Mouse (Mus musculus): ENCODE measurements around the gene Sh2d2a. TPM values are rescaled to one million over a fixed set of nuclear protein-coding genes. Genes with fewer than 3 reads are reported as not detected.

Sh2d2a gene
- total and polyA plus RNA-seq, 3 experiments, result not detected

DNA sequence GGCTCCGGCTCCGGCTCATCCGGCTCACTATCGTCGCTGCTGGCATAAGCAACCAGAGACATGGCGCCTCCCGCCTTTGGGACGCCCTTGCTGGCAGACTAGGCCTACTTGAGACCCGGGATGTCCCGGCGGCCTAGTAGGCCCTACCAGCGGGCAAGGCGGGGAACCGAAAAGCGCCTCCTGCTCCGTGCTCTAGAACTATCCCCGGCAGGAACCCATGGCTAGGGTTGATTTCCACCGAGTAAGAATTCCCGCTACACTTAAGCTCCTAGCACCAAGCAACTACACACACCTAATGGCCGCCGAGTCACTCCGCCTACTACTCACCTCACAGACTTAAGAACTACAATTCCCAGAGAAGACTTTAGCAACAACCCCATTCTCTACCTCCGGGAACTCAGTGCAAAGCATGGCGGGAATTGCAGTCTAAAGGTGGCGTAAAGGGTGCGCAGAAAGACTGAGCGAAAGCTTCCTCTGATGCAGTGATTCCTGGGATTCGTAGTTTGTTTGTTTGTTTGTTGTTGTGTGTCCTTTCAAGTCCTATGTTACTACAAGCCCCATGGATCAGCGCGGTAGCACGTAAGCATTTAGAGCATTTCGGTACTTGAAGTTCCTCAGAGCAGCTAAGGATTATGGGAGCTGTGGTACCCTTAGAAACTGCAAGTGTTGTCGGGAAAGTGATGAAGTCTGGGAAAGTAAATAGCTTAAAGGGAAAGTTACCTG is 38.9 kb downstream of the Sh2d2a start, which contains the start of gene Prcc (continued):
- TF ChIP-seq UBTF (IDR thresholded peaks at IDR 0.05; ENCODE audit: borderline replicate concordance, insufficient read depth, low read depth, low read length) (peak; percentile 99), POLR2A (IDR thresholded peaks at IDR 0.05; ENCODE audit: control insufficient read depth in 1 of 2, insufficient read depth in 1 of 2, low read depth in 1 of 2, low read length in 2 of 2, poor library complexity in 1 of 2) (peak; percentile 62 to 67; a peak in 3 of 4 replicates), EP300 (IDR thresholded peaks at IDR 0.05; ENCODE audit: low read depth in 1 of 2, low read length in 2 of 2) (no peak), TAL1 (IDR thresholded peaks at IDR 0.05; ENCODE audit: low read length) (no peak), KAT2A (conservative IDR thresholded peaks at IDR 0.05; ENCODE audit: low read depth, low read length) (peak; percentile 100)

DNA sequence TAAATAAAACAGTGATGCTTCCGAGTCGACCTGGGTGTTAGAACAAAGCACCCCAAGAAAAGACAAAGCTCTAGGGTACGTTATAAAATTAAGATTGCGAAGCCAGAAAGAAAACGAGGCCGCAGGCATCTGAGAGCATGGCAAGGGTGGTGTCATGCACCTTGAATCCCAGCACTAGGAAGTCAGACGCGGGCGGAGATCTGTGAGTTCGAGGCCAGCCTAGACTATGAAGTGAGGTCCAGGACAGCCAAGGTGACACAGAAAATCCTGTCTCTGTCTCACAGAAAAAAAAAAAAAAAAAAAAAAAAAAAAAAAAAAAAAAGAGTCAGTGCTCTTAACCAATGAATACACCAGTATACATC is 39.4 kb downstream of the Sh2d2a start:
- peak overlapping the region; percentile 15; the same call in 1 of the 2 replicates for H3K27ac ChIP-seq (ENCODE audit: control insufficient read depth, low read depth, low read length)

DNA sequence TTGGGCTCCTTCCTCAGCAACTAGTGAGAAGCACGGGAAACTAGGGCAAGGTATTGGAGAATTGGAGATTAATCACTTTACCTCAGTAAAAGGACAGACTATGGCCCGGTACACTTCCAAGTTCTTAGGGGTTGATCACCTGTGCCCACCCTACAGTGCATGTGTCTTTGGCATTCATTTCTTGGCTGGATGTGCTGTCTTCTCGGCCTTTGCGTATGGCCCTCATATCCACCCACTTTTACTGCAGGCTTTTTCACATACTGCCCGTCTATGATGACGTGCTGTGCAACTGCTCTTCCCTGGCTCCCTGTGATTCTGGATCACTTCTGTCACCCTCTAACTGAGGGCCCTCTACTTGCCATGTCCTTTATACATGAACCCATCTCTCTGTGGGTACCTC is 39.9 kb downstream of the Sh2d2a start:
- Histone ChIP-seq H3K36me3 (ENCODE audit: control insufficient read depth in 1 of 2, insufficient read depth in 2 of 2, low read length in 2 of 2) (peaks cover 0 to 16% of the 10 kb centered on the region in 2 experiments; a peak in 2 of 4 replicates), H3K4me3 (ENCODE audit: control insufficient read depth in 1 of 2, insufficient read depth in 1 of 2, low read depth in 2 of 2, low read length in 2 of 2) (peak overlapping the region; percentile 40 to 93), H3K9me3 (replicated peaks; ENCODE audit: insufficient read depth, low read length) (no peaks in the 10 kb centered on the region), H3K27me3 (ENCODE audit: control insufficient read depth in 1 of 2, insufficient read depth in 2 of 2, low read length in 2 of 2) (no peaks in the 10 kb centered on the region), H3K9ac (ENCODE audit: control insufficient read depth, low read depth, low read length, poor library complexity, severe bottlenecking) (peak overlapping the region; percentile 64), H3K79me2 (ENCODE audit: control insufficient read depth, insufficient read depth, low read length, poor library complexity) (peaks cover 29% of the 10 kb centered on the region), H3K27ac (ENCODE audit: control insufficient read depth, low read depth, low read length) (no peak overlapping the region), H3K4me1 (ENCODE audit: control insufficient read depth in 1 of 2, insufficient read depth in 2 of 2, low read length in 2 of 2) (peaks cover 3 to 19% of the 10 kb centered on the region in 2 experiments; a peak in 3 of 4 replicates)
- TF ChIP-seq MAX (IDR thresholded peaks at IDR 0.05; ENCODE audit: low read length) (no peak), SMC3 (IDR thresholded peaks at IDR 0.05; ENCODE audit: low read depth, low read length) (no peak), MYC (IDR thresholded peaks at IDR 0.05; ENCODE audit: low read depth, low read length) (no peak), TCF12 (IDR thresholded peaks at IDR 0.05; ENCODE audit: low read depth, low read length) (no peak), E2F4 (IDR thresholded peaks at IDR 0.05; ENCODE audit: borderline replicate concordance, low read depth, low read length) (no peak), NELFE (IDR thresholded peaks at IDR 0.05; ENCODE audit: low read depth, low read length) (no peak), EP300 (IDR thresholded peaks at IDR 0.05; ENCODE audit: low read depth in 1 of 2, low read length in 2 of 2) (no peak), ZC3H11A (IDR thresholded peaks at IDR 0.05; ENCODE audit: low read depth, low read length) (no peak), CHD2 (IDR thresholded peaks at IDR 0.05; ENCODE audit: low read length) (no peak), UBTF (IDR thresholded peaks at IDR 0.05; ENCODE audit: borderline replicate concordance, insufficient read depth, low read depth, low read length) (no peak), POLR2AphosphoS2 (IDR thresholded peaks at IDR 0.05; ENCODE audit: low read length) (no peak), ELF1 (IDR thresholded peaks at IDR 0.05; ENCODE audit: low read depth, low read length) (no peak), CHD1 (IDR thresholded peaks at IDR 0.05; ENCODE audit: low read depth, low read length) (no peak), GABPA (IDR thresholded peaks at IDR 0.05; ENCODE audit: low read depth, low read length) (no peak), MAZ (IDR thresholded peaks at IDR 0.05; ENCODE audit: low read depth, low read length) (no peak), SIN3A (IDR thresholded peaks at IDR 0.05; ENCODE audit: low read length) (no peak), POLR2AphosphoS5 (IDR thresholded peaks at IDR 0.05; ENCODE audit: borderline replicate concordance, low read depth, low read length) (no peak)
- no peak for DNase-seq (ENCODE audit: low read depth, low spot score)

More for the DNA sequence above, 39.4 kb downstream of the Sh2d2a start:
- no peak for DNase-seq (ENCODE audit: low read depth, low spot score)
- peaks cover 32% of the 10 kb centered on the region for H3K79me2 ChIP-seq (ENCODE audit: control insufficient read depth, insufficient read depth, low read length, poor library complexity)
- no peaks in the 10 kb centered on the region for H3K9me3 ChIP-seq (replicated peaks; ENCODE audit: insufficient read depth, low read length)
- peaks cover 3 to 19% of the 10 kb centered on the region in 2 experiments; a peak in 3 of 4 replicates for H3K4me1 ChIP-seq (ENCODE audit: control insufficient read depth in 1 of 2, insufficient read depth in 2 of 2, low read length in 2 of 2)
- H3K9ac ChIP-seq (ENCODE audit: control insufficient read depth, low read depth, low read length, poor library complexity, severe bottlenecking), result peak overlapping the region; percentile 64
- H3K36me3 ChIP-seq (ENCODE audit: control insufficient read depth in 1 of 2, insufficient read depth in 2 of 2, low read length in 2 of 2), result peaks cover 0 to 16% of the 10 kb centered on the region in 2 experiments; a peak in 2 of 4 replicates
- TF ChIP-seq SMC3 (IDR thresholded peaks at IDR 0.05; ENCODE audit: low read depth, low read length) (0 out of 2 replicates have a peak, but pooled peaks have one; percentile 10), GABPA (IDR thresholded peaks at IDR 0.05; ENCODE audit: low read depth, low read length) (no peak)
- H3K4me3 ChIP-seq (ENCODE audit: control insufficient read depth in 1 of 2, insufficient read depth in 1 of 2, low read depth in 2 of 2, low read length in 2 of 2), result peak overlapping the region; percentile 40 to 93
- H3K27me3 ChIP-seq (ENCODE audit: control insufficient read depth in 1 of 2, insufficient read depth in 2 of 2, low read length in 2 of 2), result no peaks in the 10 kb centered on the region

Measured in MEL (cell line).